In genomic region chr9:64455910-64456309, GRCm38 (mm10) we compare ENCODE assay signal across 10 mouse cellular contexts.
DNase-seq lines count a peak whose midpoint lies in the region; ATAC-seq and TF ChIP-seq lines count a peak whose summit lies in the region.
"Had no signal": no experiment of that assay in that cellular context is flagged by ENCODE, and none has a peak within 500 bp of the region (broad histone marks: within the 10 kb centered on the region; RNA-seq: fewer than 3 reads in every experiment).

No protein-coding gene starts in this region.

- no peak overlapping the region for H3K27ac ChIP-seq in forebrain, embryonic 13.5 days
- no peak overlapping the region for H3K27ac ChIP-seq in forebrain, embryonic 11.5 days (ENCODE audit: low read depth, low read length)
- H3K27ac ChIP-seq in lung, embryonic 16.5 days (ENCODE audit: low read length) = no peak overlapping the region
- no peak overlapping the region for H3K27ac ChIP-seq in limb, embryonic 14.5 days (replicated peaks; ENCODE audit: low read depth, low read length)
- no peak overlapping the region for H3K27ac ChIP-seq in intestine, postnatal 0 days (ENCODE audit: low read depth, low read length)

- no peaks in the 10 kb centered on the region for H3K36me3 ChIP-seq in forebrain, embryonic 13.5 days (ENCODE audit: poor library complexity, severe bottlenecking)
- H3K36me3 ChIP-seq in forebrain, embryonic 11.5 days (ENCODE audit: control insufficient read depth, insufficient read depth, low read length) = no peaks in the 10 kb centered on the region
- no peaks in the 10 kb centered on the region for H3K36me3 ChIP-seq in lung, embryonic 16.5 days (ENCODE audit: control insufficient read depth, insufficient read depth, low read length)
- no peaks in the 10 kb centered on the region for H3K36me3 ChIP-seq in limb, embryonic 14.5 days (ENCODE audit: control insufficient read depth, insufficient read depth, low read length)
- no peaks in the 10 kb centered on the region for H3K36me3 ChIP-seq in intestine, postnatal 0 days (ENCODE audit: control insufficient read depth, insufficient read depth)
- H3K36me3 ChIP-seq: G1E had no signal

- TF ChIP-seq POLR2A in limb, embryonic 14.5 days (IDR thresholded peaks at IDR 0.05; ENCODE audit: borderline replicate concordance, extremely low read depth, insufficient read depth, insufficient read length) = no peak

- H3K4me3 ChIP-seq in forebrain, embryonic 13.5 days = no peak overlapping the region
- H3K4me3 ChIP-seq in forebrain, embryonic 11.5 days (ENCODE audit: low read depth, low read length) = no peak overlapping the region
- no peak overlapping the region for H3K4me3 ChIP-seq in lung, embryonic 16.5 days (ENCODE audit: low read length)
- no peak overlapping the region for H3K4me3 ChIP-seq in limb, embryonic 14.5 days (replicated peaks; ENCODE audit: low read length)
- H3K4me3 ChIP-seq in intestine, postnatal 0 days (ENCODE audit: low read depth, low read length) = no peak overlapping the region

- H3K9me3 ChIP-seq in forebrain, embryonic 13.5 days (replicated peaks) = no peaks in the 10 kb centered on the region
- no peaks in the 10 kb centered on the region for H3K9me3 ChIP-seq in forebrain, embryonic 11.5 days (ENCODE audit: control insufficient read depth, low read length)
- H3K9me3 ChIP-seq in lung, embryonic 16.5 days (ENCODE audit: control insufficient read depth, low read length) = no peaks in the 10 kb centered on the region
- no peaks in the 10 kb centered on the region for H3K9me3 ChIP-seq in limb, embryonic 14.5 days (ENCODE audit: control insufficient read depth, low read length)
- H3K9me3 ChIP-seq in intestine, postnatal 0 days (ENCODE audit: control insufficient read depth) = no peaks in the 10 kb centered on the region
- H3K9me3 ChIP-seq: G1E had no signal

- H3K9ac ChIP-seq in forebrain, embryonic 13.5 days = 0 out of 2 replicates have a peak overlapping the region, but pooled peaks have one; percentile 34
- H3K9ac ChIP-seq in forebrain, embryonic 11.5 days (ENCODE audit: low read length) = no peak overlapping the region; the same call in 1 of the 2 replicates
- 0 out of 2 replicates have a peak overlapping the region, but pooled peaks have one; percentile 3 for H3K9ac ChIP-seq in lung, embryonic 16.5 days (ENCODE audit: low read length)
- no peak overlapping the region for H3K9ac ChIP-seq in limb, embryonic 14.5 days (ENCODE audit: low read depth, low read length, severe bottlenecking)
- H3K9ac ChIP-seq in intestine, postnatal 0 days (ENCODE audit: low read depth, low read length) = no peak overlapping the region

- TF ChIP-seq CTCF in intestine, postnatal 0 days (IDR thresholded peaks at IDR 0.05; ENCODE audit: low read depth) = no peak

- ATAC-seq in forebrain, embryonic 13.5 days = no peak
- ATAC-seq in forebrain, embryonic 11.5 days (replicated peaks; ENCODE audit: low FRiP score) = no peak
- ATAC-seq in lung, embryonic 16.5 days (ENCODE audit: low read depth) = no peak
- ATAC-seq in limb, embryonic 14.5 days (ENCODE audit: low FRiP score, low read depth) = no peak
- no peak for ATAC-seq in intestine, postnatal 0 days
- ATAC-seq: inflammation-experienced regulatory T-cells, adult 6 months had no signal

- H3K4me2 ChIP-seq in forebrain, embryonic 13.5 days = no peak overlapping the region
- H3K4me2 ChIP-seq in forebrain, embryonic 11.5 days (ENCODE audit: low read depth, low read length, severe bottlenecking) = no peak overlapping the region
- H3K4me2 ChIP-seq in lung, embryonic 16.5 days (ENCODE audit: low read depth, low read length) = no peak overlapping the region
- H3K4me2 ChIP-seq in limb, embryonic 14.5 days (replicated peaks; ENCODE audit: low read depth, low read length, severe bottlenecking) = peak overlapping the region; percentile 13; the same call in 1 of the 2 replicates
- H3K4me2 ChIP-seq in intestine, postnatal 0 days (replicated peaks; ENCODE audit: low read depth) = no peak overlapping the region

- no peak for DNase-seq in forebrain, embryonic 11.5 days (ENCODE audit: low spot score)
- no peak for DNase-seq in lung, postnatal 10 days
- DNase-seq in limb, embryonic 14.5 days (ENCODE audit: low spot score) = no peak
- no peak for DNase-seq in adrenal gland, adult (ENCODE audit: inconsistent age in 2 of 2, low spot score in 1 of 2)
- no peak for DNase-seq in cerebellum, adult 11-12 months

- peaks cover 7% of the 10 kb centered on the region; the same call in 1 of the 2 replicates for H3K27me3 ChIP-seq in forebrain, embryonic 13.5 days
- no peaks in the 10 kb centered on the region; the same call in 1 of the 2 replicates for H3K27me3 ChIP-seq in forebrain, embryonic 11.5 days (ENCODE audit: control insufficient read depth, insufficient read depth, low read length)
- H3K27me3 ChIP-seq in lung, embryonic 16.5 days (ENCODE audit: control insufficient read depth, insufficient read depth, low read depth, low read length) = no peaks in the 10 kb centered on the region
- H3K27me3 ChIP-seq in limb, embryonic 14.5 days (ENCODE audit: control insufficient read depth, insufficient read depth, low read length) = no peaks in the 10 kb centered on the region
- H3K27me3 ChIP-seq in intestine, postnatal 0 days (replicated peaks; ENCODE audit: control insufficient read depth, insufficient read depth, low read length) = 0 out of 2 replicates have a peak, but pooled peaks cover 4% of the 10 kb centered on the region

- 2% methylated on average over 9 of the region's 9 CpGs for WGBS in forebrain, embryonic 13.5 days
- WGBS in forebrain, embryonic 11.5 days = under 1% methylated on average over 9 of the region's 9 CpGs
- 16% methylated on average over 9 of the region's 9 CpGs for WGBS in lung, embryonic 16.5 days
- under 1% methylated on average over 9 of the region's 9 CpGs for WGBS in limb, embryonic 14.5 days
- 20% methylated on average over 9 of the region's 9 CpGs for WGBS in intestine, postnatal 0 days

- peaks cover 10% of the 10 kb centered on the region for H3K4me1 ChIP-seq in forebrain, embryonic 13.5 days
- H3K4me1 ChIP-seq in forebrain, embryonic 11.5 days (replicated peaks; ENCODE audit: control insufficient read depth, insufficient read depth, low read length) = peaks cover 4% of the 10 kb centered on the region
- peaks cover 20% of the 10 kb centered on the region for H3K4me1 ChIP-seq in lung, embryonic 16.5 days (replicated peaks; ENCODE audit: control insufficient read depth, insufficient read depth, low read length)
- H3K4me1 ChIP-seq in limb, embryonic 14.5 days (ENCODE audit: control insufficient read depth, insufficient read depth, low read length) = peaks cover 23% of the 10 kb centered on the region
- no peaks in the 10 kb centered on the region for H3K4me1 ChIP-seq in intestine, postnatal 0 days (replicated peaks; ENCODE audit: control insufficient read depth, insufficient read depth, low read length)

Comparison
In these comparisons a context has a peak if more than half of its experiments do, and no peak if none do; other contexts are left out.
1. H3K9ac ChIP-seq: peak in forebrain, embryonic 13.5 days (single experiment) and lung, embryonic 16.5 days (single experiment); none in forebrain, embryonic 11.5 days (single experiment), limb, embryonic 14.5 days (single experiment) and intestine, postnatal 0 days (single experiment).